Mouse (Mus musculus) gastrocnemius, postnatal 4 days (tissue): ENCODE results near the gene Olfr1502. TPM values are rescaled to one million over a fixed set of nuclear protein-coding genes. Genes with fewer than 3 reads are reported as not detected.
"Not testable (repeated sequence)": the region's sequence is repeated elsewhere in the genome, so short reads cannot be mapped to it uniquely, and the experiment has no call there.

Experiments used
- DNase-seq, 2 experiments: peaks; one replicate each; pipeline ENCODE4 v3.0.0; 2021 to 2022; ENCODE audit warnings: low spot score in 2 of 2, mixed read lengths in 2 of 2
- long read RNA-seq, 2 experiments: library from polyadenylated mRNA; stranded (forward); transcript quantifications; one replicate each; pipeline ENCODE4 v2.0.0; 2021
- total RNA-seq, 2 experiments: library from RNA; stranded (reverse); gene quantifications; 2 replicates each; pipeline ENCODE4 v1.2.3; 2021

The Olfr1502 gene
- total RNA-seq, result not detected
- long read RNA-seq, experiment 1, result 0 reads
- long read RNA-seq, experiment 2, result 0 reads

DNA sequence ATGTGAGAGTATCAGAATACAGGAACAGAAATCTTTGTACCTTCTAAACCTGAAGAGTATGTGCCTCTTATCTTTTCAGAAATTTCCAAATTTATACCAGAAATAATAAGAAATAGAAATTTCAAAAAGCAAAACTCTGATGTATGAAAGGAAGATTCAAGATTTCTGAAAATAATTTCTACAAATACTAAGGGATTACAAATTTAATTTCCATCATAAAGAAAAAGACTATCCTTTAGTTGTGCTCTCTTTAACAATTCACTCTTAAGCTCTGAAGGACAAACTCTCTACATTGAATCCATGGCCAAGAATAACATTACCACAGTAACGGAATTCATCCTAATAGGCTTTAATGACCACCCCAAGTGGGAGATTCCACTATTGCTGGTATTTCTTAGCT lies at the start of gene Olfr1502:
TSS of gene Olfr1502 (plus strand) at position 301 of the 400 bp plus-strand sequence.
- DNase-seq, result no peak

DNA sequence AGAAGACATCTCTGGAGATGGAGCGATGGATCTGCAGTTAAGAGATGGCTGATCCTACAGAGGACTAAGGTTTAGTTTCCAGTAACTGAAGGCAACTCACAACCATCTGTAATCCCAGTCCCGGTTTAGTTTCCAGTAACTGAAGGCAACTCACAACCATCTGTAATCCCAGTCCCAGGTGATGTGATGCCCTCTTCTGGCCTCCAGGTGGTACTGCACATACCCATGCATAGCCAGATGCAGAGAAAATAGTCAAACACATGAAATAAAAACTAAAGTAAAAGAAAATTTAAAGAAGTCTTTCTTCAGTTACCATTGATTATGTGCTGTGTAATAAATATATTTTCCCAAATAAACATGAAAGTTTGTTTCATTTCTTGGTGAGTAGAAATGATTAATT lies 48.8 kb upstream of the Olfr1502 start:
- DNase-seq, result no peak

DNA sequence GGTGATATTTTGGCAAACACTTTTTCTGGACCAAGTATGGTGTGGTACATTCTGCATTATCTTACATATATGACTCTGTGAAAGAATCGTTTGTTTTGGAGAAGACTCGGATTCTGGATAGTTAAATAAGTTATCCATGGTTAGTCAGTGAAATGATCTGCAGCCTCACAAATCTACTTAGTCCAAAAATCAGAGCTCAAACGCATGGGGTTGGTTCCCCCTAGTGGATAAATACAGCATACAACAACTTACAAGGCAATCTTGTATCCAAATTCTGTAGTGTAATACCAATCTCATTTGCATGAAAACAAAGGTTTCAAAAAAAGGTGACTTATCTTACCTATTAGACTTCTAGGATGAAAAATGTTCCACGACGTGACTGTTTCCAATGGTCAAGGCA lies 42.8 kb upstream of the Olfr1502 start:
- DNase-seq, result no peak

DNA sequence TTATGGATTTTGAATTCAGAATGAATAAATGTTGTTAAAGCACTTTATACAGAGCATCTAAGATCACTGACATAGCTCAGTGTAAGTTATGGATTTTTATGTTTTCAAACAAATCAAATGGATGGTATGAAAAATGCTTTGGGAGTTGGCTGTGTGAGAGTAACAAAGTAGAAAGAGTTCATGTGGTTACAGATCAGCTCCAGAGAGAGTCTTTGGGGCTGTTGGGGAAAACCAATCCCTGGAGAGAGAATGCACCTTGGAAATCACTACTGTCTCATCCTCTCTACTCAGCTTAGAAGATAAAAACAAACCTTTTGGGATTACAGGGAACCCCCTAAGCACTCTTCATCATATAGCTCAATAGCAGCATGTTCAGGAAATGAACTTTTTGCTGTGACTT lies 42.2 kb upstream of the Olfr1502 start, which contains the start of gene Olfr1499:
TSS of gene Olfr1499 (minus strand) at position 101 of the 400 bp plus-strand sequence.
- DNase-seq, result no peak

DNA sequence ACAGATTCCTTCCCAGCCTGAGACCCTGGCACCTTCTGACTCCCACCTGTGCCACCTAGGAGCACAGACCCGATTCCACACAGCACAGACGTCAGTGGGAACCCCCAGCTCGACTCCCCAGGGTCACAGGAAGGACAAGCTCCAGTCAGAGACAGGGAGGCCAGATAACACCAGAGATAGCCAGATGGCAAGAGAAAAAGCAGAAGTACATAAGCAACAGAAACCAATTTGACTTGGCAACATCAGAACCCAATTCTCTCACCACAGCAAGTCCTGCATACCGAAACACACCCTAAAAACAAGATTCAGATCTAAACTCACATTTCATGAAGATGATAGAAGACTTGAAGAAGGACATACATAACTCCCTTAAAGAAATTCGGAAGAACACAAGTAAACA lies 40.7 kb upstream of the Olfr1502 start:
- no peak for DNase-seq

DNA sequence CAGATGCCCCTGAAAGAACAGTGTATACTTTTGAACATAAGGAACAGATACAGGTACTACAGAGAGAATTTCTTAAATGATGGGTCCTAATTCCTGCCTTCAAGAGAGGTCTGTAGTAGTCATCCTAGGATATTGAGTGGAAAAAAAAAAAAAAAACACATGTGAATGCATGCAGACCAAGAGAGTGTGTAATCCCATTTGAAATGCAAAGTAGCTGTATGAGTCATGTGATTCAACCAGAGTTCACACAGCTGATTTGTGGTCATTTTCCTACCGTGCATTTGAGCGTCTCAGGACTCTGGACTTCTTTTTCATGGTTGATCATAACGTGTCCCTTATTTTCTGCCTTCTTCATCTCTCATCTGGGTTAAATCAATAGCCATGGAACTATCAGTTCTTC lies 33.1 kb upstream of the Olfr1502 start:
- DNase-seq, result no peak

DNA sequence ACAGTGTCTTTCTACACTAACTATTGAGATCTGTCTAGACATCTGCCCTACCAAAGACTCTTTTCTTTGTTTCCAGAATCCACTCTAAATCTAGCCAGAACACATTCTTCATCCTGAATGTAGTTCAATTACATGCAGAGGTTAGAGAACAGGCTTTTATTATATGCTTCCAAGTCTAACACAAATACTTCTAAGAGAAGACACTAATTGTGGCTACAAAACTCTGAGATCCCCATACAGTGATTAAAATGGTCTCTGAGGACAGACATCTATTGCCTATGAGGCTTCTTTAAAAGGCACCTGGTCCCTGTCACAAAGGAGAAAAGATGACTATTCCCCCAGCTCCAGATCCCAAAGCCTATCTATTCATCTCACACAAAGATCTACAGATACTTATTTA lies 31.2 kb upstream of the Olfr1502 start, which contains the start of gene Olfr1500:
TSS of gene Olfr1500 (minus strand) at position 101 of the 400 bp plus-strand sequence.
- DNase-seq, result no peak

DNA sequence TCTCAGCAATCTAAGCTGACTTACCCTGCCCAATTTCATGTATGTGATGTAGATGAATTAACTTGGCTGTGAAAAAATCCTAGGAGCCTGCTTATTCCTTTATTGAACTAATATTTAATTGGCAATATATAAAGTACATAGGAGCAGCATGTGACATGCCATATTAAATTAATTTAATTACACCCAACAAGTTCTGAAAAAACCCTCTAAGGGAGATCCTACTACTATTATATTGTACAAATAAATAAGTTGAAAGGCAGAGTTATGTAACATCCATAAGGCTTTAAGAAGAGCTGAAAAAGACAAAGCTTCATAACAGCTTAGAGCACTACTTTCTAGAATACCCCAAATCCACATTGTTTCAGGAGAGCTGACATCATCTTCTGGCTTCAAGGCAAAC lies 11.0 kb upstream of the Olfr1502 start, which contains the start of gene Olfr1501:
TSS of gene Olfr1501 (minus strand) at position 101 of the 400 bp plus-strand sequence.
- DNase-seq, result not testable (repeated sequence)

DNA sequence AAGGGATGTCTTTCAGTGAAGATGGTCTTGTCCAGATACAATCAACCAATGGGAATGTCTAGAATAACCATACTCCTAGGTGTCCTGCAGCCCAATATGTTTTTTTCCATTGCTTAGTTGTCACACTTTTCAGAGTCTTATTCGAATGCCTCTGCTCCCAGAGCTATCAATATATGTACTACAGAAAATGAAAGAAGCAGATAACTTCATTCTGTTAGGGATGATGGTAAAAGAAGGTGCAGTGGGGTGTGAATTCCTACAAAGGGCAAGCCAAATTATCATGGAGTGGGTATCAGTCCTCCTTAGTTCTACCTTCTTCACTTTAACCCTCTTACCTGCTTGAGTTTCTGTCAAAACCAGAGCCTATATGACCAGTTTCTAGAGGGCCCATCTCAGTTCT lies 36.2 kb downstream of the Olfr1502 start, which contains the start of gene Olfr1504:
TSS of gene Olfr1504 (minus strand) at position 101 of the 400 bp plus-strand sequence.
- DNase-seq, result no peak

Other genes starting within 250 kb of the Olfr1502 start
- gene Olfr1487, start 244.4 kb upstream of the Olfr1502 start, total RNA-seq, result not detected
- not detected for gene Olfr1489, start 230.2 kb upstream of the Olfr1502 start, total RNA-seq
- not detected for gene Olfr1490, start 210.7 kb upstream of the Olfr1502 start, total RNA-seq
- not detected for gene Olfr1491, start 164.5 kb upstream of the Olfr1502 start, total RNA-seq
- not detected for gene Olfr1493-ps1, start 138.5 kb upstream of the Olfr1502 start, total RNA-seq
- not detected for gene Olfr1494, start 122.1 kb upstream of the Olfr1502 start, total RNA-seq
- not detected for gene Olfr1495, start 97.2 kb upstream of the Olfr1502 start, total RNA-seq
- not detected for gene Olfr1496, start 83.9 kb upstream of the Olfr1502 start, total RNA-seq
- not detected for gene Olfr1497, start 63.6 kb upstream of the Olfr1502 start, total RNA-seq
- not detected for gene Olfr1499, start 42.3 kb upstream of the Olfr1502 start, total RNA-seq
- not detected for gene Olfr1500, start 31.3 kb upstream of the Olfr1502 start, total RNA-seq
- gene Olfr1501, start 11.1 kb upstream of the Olfr1502 start, total RNA-seq, result not detected
- gene Olfr1504, start 36.1 kb downstream of the Olfr1502 start, total RNA-seq, result not detected
- gene Olfr1505, start 51.7 kb downstream of the Olfr1502 start, total RNA-seq, result not detected